Mouse (Mus musculus) ES-E14 (cell line): ENCODE data around the gene Megf11.

Source experiments
- HCFC1 ChIP-seq: IDR thresholded peaks from 2 replicates; pipeline ENCODE4 v1.6.1; 2012; ENCODE audit warnings: low read length, inconsistent platforms, borderline replicate concordance; ENCODE audit not compliant: insufficient read depth
- ZNF384 ChIP-seq: IDR thresholded peaks from 2 replicates; pipeline ENCODE4 v1.6.1; 2012; ENCODE audit warnings: low read depth, low read length, inconsistent platforms

DNA sequence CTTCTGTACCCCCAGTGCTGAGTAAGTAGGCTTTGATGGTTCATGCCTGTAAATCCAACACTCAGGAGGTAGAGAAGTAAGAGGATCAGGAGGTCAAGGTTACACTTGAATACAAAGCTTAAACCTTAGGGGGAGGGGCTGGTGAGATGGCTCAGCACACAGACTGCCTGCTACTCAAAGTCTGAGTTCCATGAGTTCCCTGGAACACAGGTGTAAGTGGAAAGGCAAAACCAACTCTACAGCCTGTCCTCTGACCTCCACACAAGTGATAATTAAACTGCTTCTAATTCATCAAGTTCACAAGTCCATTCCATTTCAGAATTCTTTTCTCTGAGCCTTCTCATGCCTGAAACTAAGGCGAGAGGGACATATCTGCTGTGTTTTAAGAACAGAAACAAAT is 265.8 kb downstream of the Megf11 start:
- TF ChIP-seq ZNF384: no peak
- TF ChIP-seq HCFC1: no peak
